Mouse (Mus musculus) left cerebral cortex, postnatal 36 days (tissue): ENCODE results near the gene Usp49. TPM values are rescaled to one million over a fixed set of nuclear protein-coding genes. Genes with fewer than 3 reads are reported as not detected.
"Not testable (repeated sequence)": the region's sequence is repeated elsewhere in the genome, so short reads cannot be mapped to it uniquely, and the experiment has no call there.

Experiments used
- DNase-seq, 2 experiments: peaks; one replicate each; pipeline ENCODE4 v3.0.0; 2021 to 2022; ENCODE audit warnings: low spot score in 2 of 2, mixed read lengths in 1 of 2
- intact Hi-C: fragments of 180-260 bp; cut with DNase I; formaldehyde crosslinking; loops from one replicate; pipeline ENCODE4 v1.15.1; 2025
- total RNA-seq, 2 experiments: library from RNA; stranded (reverse); gene quantifications; 2 replicates each; pipeline ENCODE4 v1.2.3; 2021

The Usp49 gene
- total RNA-seq, 2 experiments from 2014 or later, result 10.6 to 13.5 TPM

DNA sequence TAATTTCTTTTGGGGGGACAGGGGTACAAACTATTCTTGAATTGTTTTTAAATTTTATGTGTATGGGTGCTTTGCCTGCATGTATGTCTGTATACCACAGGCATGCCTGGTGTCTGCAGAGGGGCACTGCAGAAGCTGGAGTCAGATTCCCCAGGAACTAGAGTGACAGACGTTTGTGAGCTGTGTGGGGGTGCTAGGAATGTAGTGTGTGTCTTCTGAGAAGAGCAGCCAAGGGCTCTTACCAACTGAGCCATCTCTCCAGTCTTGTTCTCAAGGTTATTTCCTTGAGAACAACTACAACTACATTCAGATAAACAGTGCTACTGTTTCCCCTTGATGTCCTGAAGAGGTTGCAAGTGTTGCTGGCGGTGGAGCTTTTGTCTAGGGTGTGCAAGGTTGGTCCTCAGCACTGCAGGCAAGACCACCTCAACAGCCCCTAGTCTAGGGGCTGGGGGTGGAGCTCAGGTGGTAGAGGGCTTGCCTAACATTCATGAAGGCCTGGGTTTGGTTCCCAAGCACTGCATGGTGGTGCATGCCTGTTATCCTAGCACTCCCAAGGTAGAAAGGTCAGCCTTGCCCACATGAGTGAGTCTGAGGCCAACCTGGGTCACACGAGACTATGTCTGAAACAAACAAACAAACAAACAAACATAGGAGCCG lies 1.8 kb downstream of the Usp49 start:
- intact Hi-C loops, result loop anchor here (5.0 kb wide), 1 partner anchor 40 kb away; no protein-coding TSS in a partner anchor
- DNase-seq, result no peak

DNA sequence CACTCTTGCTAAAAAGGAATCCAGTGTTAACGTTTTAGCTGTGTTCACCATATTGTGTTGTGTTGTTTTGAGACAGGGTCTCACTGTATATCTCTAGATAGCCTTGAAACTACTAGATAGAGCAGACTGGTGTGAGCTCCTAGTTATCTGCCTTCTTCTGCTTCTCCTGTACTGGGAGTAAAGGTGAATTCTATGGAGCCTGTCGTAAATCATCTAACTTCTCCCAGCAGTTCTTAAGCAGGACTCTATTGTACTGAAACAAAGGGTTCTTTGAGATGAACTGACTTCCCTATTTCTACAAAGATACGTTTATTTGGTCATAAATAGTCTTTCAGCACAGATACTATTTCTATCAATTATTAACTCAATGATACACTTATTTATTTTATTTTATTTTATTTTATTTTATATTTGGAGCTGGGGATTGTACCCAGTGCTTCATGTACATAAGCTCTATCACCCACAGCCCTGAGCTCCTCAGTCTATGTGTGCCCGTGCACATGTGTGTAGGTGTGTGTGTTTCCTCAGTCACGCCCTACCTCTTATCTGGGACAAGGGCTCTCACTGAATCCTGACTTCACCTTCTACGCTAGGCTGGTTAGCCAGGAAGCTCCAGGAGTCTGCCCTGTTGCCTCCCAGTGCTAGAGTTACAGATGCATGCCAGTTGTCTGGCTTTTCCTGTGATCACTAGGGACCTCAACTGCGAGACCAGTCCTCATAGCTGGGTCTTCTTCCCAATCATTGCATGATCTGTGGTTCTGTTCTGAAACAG lies 3.7 kb downstream of the Usp49 start:
- no peak for DNase-seq
- intact Hi-C loops, result loop anchor here (5.0 kb wide), 1 partner anchor 38 kb away; no protein-coding TSS in a partner anchor

DNA sequence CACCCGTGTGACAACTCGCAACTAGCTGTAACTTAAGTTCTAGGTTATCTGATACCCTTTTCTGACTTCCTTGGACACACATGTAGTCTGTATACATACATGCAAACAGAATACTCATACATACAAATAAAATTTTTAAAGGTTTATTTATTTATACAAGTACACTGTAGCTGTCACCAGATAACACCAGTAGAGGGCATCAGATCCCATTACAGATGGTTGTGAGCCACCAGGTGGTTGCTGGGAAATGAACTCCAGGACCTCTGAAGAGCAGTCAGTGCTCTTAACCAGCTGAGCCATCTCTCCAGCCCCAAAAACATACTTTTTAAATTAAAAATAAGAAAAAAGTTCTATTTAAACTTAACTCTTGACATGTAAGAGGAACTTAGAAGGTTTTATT lies 12.5 kb downstream of the Usp49 start:
- no peak for DNase-seq
- intact Hi-C loops, result no loop called here

DNA sequence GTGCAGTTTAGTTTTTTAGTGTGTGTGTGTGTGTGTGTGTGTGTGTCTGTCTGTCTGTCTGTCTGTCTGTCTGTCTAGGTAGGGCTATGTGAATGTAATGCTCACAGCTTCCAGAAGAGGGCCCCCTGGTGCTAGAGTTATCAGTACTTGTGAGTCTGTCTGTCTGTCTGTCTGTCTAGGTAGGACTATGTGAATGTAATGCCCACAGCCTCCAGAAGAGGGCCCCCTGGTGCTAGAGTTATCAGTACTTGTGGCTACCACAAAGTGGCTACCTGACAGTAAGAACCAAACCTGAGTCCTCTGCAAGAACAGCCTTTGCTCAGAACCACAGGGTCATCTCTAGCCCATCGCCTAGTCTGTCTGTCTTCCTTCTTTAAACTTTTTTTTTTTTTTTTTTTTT lies 16.2 kb downstream of the Usp49 start:
- peak; percentile 14 to 16 for DNase-seq
- intact Hi-C loops, result no loop called here

DNA sequence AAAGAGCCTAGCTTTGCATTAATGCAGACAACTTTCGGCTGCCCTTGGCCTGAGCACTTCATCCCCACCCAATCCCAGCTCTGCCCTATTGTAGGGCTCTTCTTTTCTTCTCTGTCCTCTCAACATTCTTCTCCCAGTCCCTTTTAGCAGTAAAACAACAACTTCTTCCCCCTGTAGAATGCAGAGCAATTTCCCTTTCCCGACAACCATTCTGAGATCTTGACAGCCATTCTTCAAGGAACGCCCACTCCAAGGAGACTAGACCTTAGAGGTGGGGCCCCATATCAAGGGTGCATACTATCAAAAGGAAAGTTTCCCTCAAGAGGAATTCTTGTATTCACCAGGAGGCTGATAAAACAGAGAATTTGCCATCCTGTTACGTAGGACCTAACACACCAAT lies 18.5 kb downstream of the Usp49 start:
- no peak for DNase-seq
- intact Hi-C loops, result no loop called here

DNA sequence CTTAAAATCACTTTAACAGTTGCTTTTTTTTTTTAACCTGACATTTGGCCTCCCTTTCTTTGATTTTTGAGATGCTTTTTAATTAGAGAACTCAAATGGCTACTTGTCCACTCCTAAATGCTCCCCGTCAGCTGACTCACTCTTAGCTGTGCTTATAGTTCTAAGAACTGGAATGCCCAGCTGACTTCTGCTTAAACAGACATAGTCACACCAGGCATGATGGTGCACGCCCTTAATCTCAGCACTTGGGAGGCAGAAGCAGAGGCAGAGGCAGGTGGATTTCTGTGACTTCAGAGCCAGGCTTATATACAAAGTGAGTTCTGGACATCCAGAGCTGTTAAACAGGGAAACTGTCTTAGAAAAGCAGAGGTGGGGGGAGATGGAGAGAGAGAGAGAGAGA lies 21.5 kb downstream of the Usp49 start:
- intact Hi-C loops, result no loop called here
- DNase-seq, result no peak

DNA sequence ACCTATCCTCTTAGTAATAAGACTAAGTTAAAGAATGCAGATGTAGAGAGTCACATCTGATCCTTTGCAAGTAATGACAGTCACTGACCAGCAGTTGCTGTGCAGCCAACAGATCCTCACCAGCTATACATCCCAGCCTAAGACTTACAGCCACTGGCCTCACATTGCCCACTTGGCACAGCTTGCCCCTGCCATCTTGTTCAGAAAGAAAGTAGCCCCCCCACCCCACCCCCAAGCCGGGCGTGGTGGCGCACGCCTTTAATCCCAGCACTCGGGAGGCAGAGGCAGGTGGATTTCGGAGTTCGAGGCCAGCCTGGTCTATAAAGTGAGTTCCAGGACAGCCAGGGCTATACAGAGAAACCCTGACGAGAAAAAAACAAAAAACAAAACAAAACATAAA lies 23.9 kb downstream of the Usp49 start:
- DNase-seq, intact Hi-C loops: not testable (repeated sequence)

DNA sequence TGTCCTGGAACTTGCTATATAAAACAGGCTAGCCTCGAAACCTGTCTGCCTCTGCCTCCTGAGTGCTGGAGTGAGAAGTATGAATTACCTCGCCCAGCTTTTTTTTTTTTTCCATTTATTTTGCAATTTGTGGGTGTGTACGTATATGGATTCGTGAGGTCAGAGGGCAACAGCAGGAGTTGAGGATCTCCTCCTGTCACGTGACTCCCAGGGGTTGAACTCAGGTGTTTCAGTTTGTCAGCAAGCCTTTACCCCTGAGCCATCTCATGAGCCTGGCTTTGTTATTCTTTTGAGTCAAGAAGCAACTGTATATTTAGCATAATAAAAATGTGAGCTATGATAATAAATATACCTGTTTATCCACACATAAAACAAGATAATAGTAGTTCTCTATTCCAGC lies 25.2 kb downstream of the Usp49 start:
- intact Hi-C loops, result no loop called here
- no peak for DNase-seq

DNA sequence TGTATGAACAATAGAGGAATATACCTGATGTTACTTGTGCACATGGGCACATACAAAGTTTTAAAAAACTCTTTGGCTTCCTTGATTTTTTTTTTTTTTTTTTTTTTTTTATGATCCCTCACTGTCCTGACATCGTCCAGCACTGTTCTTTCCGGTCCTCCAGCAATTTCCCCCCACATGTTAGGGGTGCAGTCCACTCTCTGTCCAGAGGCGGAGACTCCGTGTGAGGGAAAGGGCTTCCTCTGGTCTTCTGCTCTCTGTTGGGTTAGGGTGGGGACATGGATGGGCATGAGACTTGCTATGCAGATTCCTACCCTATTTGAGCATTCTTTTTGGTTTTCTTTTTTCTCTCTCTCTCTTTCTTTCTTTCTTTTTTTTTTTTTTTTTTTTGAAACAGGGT lies 27.4 kb downstream of the Usp49 start:
- no peak for DNase-seq
- intact Hi-C loops, result no loop called here

DNA sequence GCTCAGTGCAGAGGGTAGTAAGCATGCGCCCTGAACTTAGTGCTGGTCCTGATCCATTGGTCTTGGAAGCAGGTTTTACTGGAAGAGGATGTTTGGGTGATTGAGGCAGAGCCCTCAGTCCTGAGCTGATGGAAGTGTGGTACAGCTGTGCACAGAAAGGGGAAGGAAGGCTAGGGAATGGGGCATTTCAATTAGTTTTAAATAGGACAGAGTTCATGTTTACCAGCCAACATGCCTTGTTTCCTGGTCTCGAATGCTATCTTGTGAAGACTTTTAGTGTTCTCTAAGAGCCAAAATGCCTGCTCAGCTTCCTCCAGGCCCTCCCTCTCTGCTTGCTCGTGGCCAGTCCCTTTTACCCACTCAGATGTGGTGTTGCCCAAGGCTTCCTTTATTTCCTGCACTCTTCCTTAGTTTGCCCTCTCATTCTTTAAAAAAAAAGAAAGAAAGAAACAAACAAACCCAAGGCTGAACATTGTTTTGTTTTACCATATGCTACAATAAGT lies 28.3 kb downstream of the Usp49 start:
- intact Hi-C loops, result no loop called here
- DNase-seq, result no peak

DNA sequence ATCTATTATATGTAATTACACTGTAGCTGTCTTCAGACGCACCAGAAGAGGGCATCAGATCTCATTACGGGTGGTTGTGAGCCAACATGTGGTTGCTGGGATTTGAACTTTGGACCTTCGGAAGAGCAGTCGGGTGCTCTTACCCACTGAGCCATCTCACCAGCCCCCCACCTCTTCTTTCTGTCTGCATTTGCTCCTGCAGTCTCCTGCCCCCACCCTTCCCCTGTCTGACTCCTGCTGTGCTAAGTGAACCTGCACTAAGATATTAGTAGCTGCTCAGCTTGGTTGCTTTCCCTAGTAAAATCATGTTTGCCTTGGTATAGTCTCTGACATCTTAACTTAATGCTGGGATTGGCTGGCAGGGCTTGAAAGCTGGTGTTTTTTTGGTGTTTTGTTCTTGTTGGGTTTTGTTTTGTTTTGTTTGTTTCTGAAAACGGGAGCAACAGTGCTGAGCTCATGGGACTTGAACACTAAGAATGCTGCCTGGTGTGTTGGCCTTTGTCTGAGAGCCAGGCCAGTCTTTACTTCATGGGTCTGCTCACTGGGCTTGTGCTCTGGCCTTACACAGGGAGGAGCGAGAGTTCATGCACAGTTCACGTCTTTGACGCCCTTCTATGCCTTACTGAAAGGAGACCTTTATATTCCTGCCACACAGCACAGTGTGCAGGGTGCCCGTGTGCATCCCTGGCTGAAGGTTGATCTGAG lies 32.7 kb downstream of the Usp49 start:
- intact Hi-C loops, result no loop called here

DNA sequence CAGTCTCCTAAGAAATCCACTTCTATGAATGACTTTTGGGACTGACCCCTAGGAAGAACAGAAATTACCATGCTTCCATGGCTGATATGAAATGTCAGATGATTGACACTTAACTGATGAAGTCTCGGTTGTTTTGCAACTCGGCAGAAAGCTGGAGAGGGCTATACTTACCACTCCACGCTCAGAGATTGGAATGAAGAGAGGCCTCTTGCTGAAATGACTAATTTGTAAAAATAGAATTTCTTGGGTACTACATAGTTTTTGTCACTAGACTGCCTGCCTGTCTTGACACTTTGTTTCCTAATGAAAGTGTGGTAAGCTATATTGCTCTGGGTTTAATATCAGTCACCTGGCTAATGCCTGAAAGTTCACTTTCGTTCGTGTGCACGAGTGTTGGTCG lies 34.0 kb downstream of the Usp49 start:
- no peak for DNase-seq
- intact Hi-C loops, result no loop called here

More for the DNA sequence above, 32.7 kb downstream of the Usp49 start:
- DNase-seq, result no peak

DNA sequence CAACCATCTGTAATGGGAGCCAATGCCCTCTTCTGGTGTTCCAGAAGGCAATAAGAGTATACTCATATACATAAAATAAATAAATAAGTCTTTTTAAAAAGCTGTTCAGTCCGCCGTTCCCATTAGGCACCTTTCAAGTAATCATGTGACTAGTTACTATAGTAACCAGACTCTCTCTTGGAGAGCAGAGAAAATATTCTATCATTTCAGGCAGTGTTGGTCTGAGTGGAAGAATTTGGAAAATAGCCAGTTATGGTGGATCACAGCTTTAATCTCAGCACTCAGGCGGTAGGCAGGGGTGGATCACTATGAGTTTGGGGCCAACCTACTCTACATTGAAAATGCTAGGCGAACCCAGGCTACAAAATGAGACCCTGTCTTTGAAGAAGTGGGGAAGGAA lies 38.7 kb downstream of the Usp49 start:
- intact Hi-C loops, result no loop called here
- DNase-seq, result no peak

DNA sequence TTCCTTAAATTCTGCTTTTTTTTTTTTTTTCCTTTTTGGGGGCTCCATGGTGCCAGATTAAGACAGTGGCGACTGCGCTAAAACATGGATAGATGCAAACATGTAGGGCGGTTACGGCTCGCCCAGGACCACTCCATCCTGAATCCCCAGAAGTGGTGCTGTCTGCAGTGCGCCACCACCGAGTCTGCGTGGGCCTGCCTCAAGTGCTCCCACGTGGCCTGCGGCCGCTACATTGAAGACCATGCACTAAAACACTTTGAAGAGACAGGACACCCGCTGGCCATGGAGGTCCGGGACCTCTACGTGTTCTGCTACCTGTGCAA lies 41.5 kb downstream of the Usp49 start:
- DNase-seq, result peak in 1 of 2 experiments; percentile 31
- intact Hi-C loops, result loop anchor here (5.0 kb wide), 1 partner anchor 40 kb away; the partner anchor contains the start of gene Usp49

DNA sequence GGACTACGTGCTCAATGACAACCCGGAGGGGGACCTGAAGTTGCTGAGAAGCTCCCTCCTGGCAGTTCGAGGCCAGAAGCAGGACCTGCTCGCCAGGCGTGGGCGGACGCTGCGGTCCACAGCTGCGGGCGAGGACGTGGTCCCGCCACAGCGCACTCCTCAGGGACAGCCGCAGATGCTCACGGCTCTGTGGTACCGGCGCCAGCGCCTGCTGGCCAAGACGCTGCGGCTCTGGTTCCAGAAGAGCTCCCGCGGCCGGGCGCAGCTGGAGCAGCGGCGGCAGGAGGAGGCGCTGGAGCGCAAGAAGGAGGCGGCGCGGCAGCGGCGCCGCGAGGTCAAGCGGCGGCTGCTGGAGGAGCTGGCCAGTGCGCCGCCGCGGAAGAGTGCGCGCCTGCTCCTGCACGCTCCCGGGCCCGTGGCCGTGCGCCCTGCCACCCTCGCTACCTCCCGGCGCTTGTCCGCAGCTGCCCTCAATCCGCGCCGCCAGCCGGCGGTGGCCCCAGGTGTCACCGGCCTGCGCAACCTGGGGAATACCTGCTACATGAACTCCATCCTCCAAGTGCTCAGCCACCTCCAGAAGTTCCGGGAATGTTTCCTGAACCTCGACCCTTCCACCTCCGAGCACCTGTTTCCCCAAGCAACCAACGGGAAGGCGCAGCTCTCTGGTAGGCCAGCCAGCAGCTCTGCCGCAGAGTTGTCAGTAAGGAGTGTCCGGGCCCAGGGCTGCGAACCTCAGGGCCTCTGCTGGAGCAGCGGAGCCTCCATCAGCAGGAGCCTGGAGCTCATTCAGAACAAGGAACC lies 42.0 kb downstream of the Usp49 start:
- DNase-seq, result peak; percentile 55 to 60
- intact Hi-C loops, result loop anchor here (5.0 kb wide), 1 partner anchor 40 kb away; the partner anchor contains the start of gene Usp49

DNA sequence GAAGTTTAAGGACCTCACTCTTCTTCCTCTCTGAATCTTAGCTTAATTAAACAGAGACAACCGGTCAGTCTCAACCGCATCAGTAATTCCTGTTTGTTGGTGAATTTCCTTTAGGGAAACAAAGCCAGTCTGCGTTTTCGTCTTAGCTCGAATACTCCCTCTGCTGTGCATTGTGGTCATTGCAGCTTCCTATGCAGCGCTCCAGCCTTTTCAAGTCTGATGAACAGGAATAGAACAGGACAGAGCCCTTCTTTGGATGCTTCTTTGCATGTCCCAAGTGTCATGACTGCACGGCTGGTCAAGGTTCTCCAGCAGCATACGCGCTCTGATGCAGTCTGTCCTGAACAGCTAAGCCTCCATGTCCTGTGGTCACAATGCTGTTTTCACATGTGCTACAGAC lies 46.1 kb downstream of the Usp49 start:
- intact Hi-C loops, result no loop called here
- DNase-seq, result peak; percentile 68 to 76

DNA sequence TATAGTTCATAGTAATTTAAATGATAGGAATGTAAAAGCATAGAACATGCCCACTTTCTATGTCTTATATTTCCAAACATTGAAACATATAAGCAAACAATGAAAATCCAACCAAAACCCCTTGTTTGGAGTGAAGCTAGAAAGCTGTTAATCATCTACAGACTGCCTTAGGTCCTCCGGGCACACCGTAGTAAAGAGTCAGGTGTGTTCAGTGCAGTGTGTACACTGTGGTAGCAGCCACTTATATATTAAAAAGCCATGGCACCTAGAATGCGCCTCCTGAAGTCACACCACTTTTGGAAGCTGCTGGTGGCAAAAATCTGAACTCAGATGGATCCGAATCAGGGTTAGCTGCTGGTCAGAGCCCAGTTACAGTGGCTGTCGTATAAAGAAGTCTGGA lies 47.7 kb downstream of the Usp49 start:
- intact Hi-C loops, result no loop called here

DNA sequence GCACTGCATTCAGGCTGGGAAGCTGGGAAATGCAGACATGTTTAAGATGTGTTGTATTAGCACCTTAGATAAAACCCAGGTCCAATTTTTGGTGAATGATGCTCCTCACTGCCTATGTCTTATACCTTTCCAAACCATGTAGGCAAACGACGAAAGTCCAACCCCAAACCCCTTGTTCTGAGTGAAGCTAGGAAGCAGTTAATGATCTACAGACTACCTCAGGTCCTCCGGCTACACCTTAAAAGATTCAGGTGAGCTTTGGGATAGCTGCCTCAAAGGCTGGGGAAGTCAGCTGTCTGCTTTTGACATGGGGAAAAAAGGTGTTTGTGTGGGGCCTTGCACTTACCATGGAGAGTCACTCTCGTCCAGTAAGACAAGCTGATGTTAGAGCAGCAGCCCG lies 48.2 kb downstream of the Usp49 start:
- no peak for DNase-seq
- intact Hi-C loops, result no loop called here

More for the DNA sequence above, 47.7 kb downstream of the Usp49 start:
- DNase-seq, result no peak

DNA sequence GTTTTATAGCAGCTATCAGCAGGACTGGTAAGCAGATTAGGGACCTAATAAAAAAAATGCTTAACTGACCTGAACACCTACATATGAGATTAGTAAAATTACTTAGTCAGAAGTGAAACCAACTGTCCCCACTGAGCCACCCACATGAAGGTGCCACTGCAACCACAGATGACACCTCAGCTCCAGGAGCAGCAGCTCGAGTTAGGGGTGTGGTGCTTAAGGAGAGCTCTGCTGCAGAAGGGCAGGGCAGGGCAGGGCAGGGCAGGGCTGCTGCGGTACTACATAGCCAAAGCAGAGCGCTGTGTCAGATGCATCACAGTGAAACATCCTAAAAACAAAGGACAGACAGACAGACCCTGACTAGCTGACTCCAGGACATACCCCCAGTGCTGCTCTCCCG lies 52.3 kb downstream of the Usp49 start:
- intact Hi-C loops, result no loop called here

More for the DNA sequence above, 52.3 kb downstream of the Usp49 start:
- no peak for DNase-seq
